Mouse (Mus musculus) hindbrain, embryonic 15.5 days (tissue): ENCODE measurements around the gene Snx30. TPM values are rescaled to one million over a fixed set of nuclear protein-coding genes. Genes with fewer than 3 reads are reported as not detected.

Experiments used
- ATAC-seq: fragments of 200-750 bp; cut with Nextera tagmentation; 2 replicates; pipeline ENCODE4 v1.8.0; 2017; ENCODE audit warnings: low read depth, moderate number of reproducible peaks, moderate TSS enrichment; ENCODE audit not compliant: low FRiP score
- H3K27ac ChIP-seq: fragments of 300-500 bp; sonication (generic); replicated peaks from 2 replicates; pipeline ENCODE4 v1.5.1; 2015; ENCODE audit warnings: mild to moderate bottlenecking, inconsistent platforms
- H3K27me3 ChIP-seq: fragments of 300-500 bp; sonication (generic); 2 replicates; pipeline ENCODE4 v1.6.1; 2015; ENCODE audit warnings: control low read depth, inconsistent platforms
- H3K36me3 ChIP-seq: fragments of 300-500 bp; sonication (generic); 2 replicates; pipeline ENCODE4 v1.6.1; 2015; ENCODE audit warnings: control low read depth, inconsistent platforms
- H3K4me1 ChIP-seq: fragments of 300-500 bp; sonication (generic); replicated peaks from 2 replicates; pipeline ENCODE4 v1.6.1; 2015; ENCODE audit warnings: control low read depth, inconsistent platforms
- H3K4me2 ChIP-seq: fragments of 300-500 bp; sonication (generic); 2 replicates; pipeline ENCODE4 v1.6.1; 2015; ENCODE audit warnings: moderate library complexity, mild to moderate bottlenecking, inconsistent platforms
- H3K4me3 ChIP-seq: fragments of 300-500 bp; sonication (generic); 2 replicates; pipeline ENCODE4 v1.5.1; 2015; ENCODE audit warnings: mild to moderate bottlenecking, inconsistent platforms
- H3K9ac ChIP-seq: fragments of 300-500 bp; sonication (generic); 2 replicates; pipeline ENCODE4 v1.6.1; 2015; ENCODE audit warnings: inconsistent platforms
- H3K9me3 ChIP-seq: fragments of 300-500 bp; sonication (generic); 2 replicates; pipeline ENCODE4 v1.6.1; 2016; ENCODE audit warnings: control low read depth, inconsistent platforms
- WGBS: fragments of 180-500 bp; shearing (Covaris S2); methylation state at CpG from one replicate; pipeline ENCODE4 v1.1.7; 2015; 5-methylcytosine and 5-hydroxymethylcytosine counted together
- polyA plus RNA-seq: library from polyadenylated mRNA; unstranded; fragments of >200 nt; fragmentation: Nextera tagmentation; extraction: Ambion mirVana; gene quantifications from 2 replicates; pipeline ENCODE4 v1.2.1, GENCODE M21; 2015

The Snx30 gene
- polyA plus RNA-seq, 1 experiment from 2014 or later, result 18.3 TPM

GRCm38 (mm10) chr4:59832810-59833209, 27.2 kb downstream of the Snx30 start:
- H3K27ac ChIP-seq, result no peak overlapping the region
- no peak for ATAC-seq
- H3K9me3 ChIP-seq, result no peaks in the 10 kb centered on the region
- H3K4me1 ChIP-seq, result no peaks in the 10 kb centered on the region
- H3K9ac ChIP-seq, result no peak overlapping the region
- 62% methylated on average over 6 of the region's 6 CpGs for WGBS
- no peak overlapping the region for H3K4me2 ChIP-seq
- no peak overlapping the region for H3K4me3 ChIP-seq
- no peaks in the 10 kb centered on the region; the same call in 1 of the 2 replicates for H3K36me3 ChIP-seq
- no peaks in the 10 kb centered on the region for H3K27me3 ChIP-seq

- Histone ChIP-seq H3K27me3 (no peaks in the 10 kb centered on the region), H3K4me1 (peaks cover 13% of the 10 kb centered on the region), H3K4me2 (no peak overlapping the region), H3K4me3 (no peak overlapping the region), H3K36me3 (no peaks in the 10 kb centered on the region; the same call in 1 of the 2 replicates), H3K9me3 (no peaks in the 10 kb centered on the region), H3K27ac (no peak overlapping the region), H3K9ac (no peak overlapping the region)
- WGBS, result 87% methylated on average over 7 of the region's 7 CpGs
- ATAC-seq, result no peak
Measured at GRCm38 (mm10) chr4:59837659-59838058, 32.0 kb downstream of the Snx30 start.

GRCm38 (mm10) chr4:59844460-59845244, 39.0 kb downstream of the Snx30 start:
- Histone ChIP-seq H3K4me2 (no peak overlapping the region), H3K36me3 (no peaks in the 10 kb centered on the region), H3K27ac (no peak overlapping the region), H3K9ac (no peak overlapping the region), H3K4me1 (peaks cover 10% of the 10 kb centered on the region), H3K9me3 (no peaks in the 10 kb centered on the region), H3K27me3 (no peaks in the 10 kb centered on the region), H3K4me3 (no peak overlapping the region)
- WGBS, result 91% methylated on average over 15 of the region's 15 CpGs
- no peak for ATAC-seq

GRCm38 (mm10) chr4:59845245-59845637, 39.6 kb downstream of the Snx30 start:
- Histone ChIP-seq H3K4me3 (no peak overlapping the region), H3K4me2 (no peak overlapping the region), H3K36me3 (no peaks in the 10 kb centered on the region), H3K4me1 (peaks cover 12% of the 10 kb centered on the region), H3K27me3 (no peaks in the 10 kb centered on the region), H3K9me3 (no peaks in the 10 kb centered on the region), H3K9ac (no peak overlapping the region), H3K27ac (no peak overlapping the region)
- no peak for ATAC-seq
- 95% methylated on average over 3 of the region's 3 CpGs for WGBS

GRCm38 (mm10) chr4:59847447-59847846, 41.8 kb downstream of the Snx30 start:
- Histone ChIP-seq H3K4me3 (no peak overlapping the region), H3K36me3 (no peaks in the 10 kb centered on the region), H3K9me3 (no peaks in the 10 kb centered on the region), H3K27me3 (no peaks in the 10 kb centered on the region), H3K4me2 (no peak overlapping the region), H3K27ac (no peak overlapping the region), H3K4me1 (peaks cover 16% of the 10 kb centered on the region), H3K9ac (no peak overlapping the region)
- no peak for ATAC-seq
- WGBS, result 86% methylated on average over 5 of the region's 5 CpGs

GRCm38 (mm10) chr4:59850181-59850580, 44.5 kb downstream of the Snx30 start:
- Histone ChIP-seq H3K36me3 (no peaks in the 10 kb centered on the region), H3K9ac (no peak overlapping the region), H3K27ac (no peak overlapping the region), H3K4me1 (peaks cover 12% of the 10 kb centered on the region), H3K27me3 (no peaks in the 10 kb centered on the region), H3K9me3 (no peaks in the 10 kb centered on the region), H3K4me2 (no peak overlapping the region), H3K4me3 (no peak overlapping the region)
- ATAC-seq, result no peak
- WGBS, result 71% methylated on average over 2 of the region's 2 CpGs

GRCm38 (mm10) chr4:59850886-59851623, 45.4 kb downstream of the Snx30 start:
- ATAC-seq, result no peak
- Histone ChIP-seq H3K27me3 (no peaks in the 10 kb centered on the region), H3K36me3 (no peaks in the 10 kb centered on the region), H3K4me2 (no peak overlapping the region), H3K4me1 (peaks cover 12% of the 10 kb centered on the region), H3K9me3 (no peaks in the 10 kb centered on the region), H3K9ac (no peak overlapping the region), H3K4me3 (no peak overlapping the region), H3K27ac (peak overlapping the region; percentile 52; the same call in 1 of the 2 replicates)
- 55% methylated on average over 5 of the region's 5 CpGs for WGBS

GRCm38 (mm10) chr4:59853155-59853554, 47.5 kb downstream of the Snx30 start:
- ATAC-seq, result no peak
- Histone ChIP-seq H3K9ac (no peak overlapping the region), H3K36me3 (peaks cover 3% of the 10 kb centered on the region; the same call in 1 of the 2 replicates), H3K27ac (no peak overlapping the region), H3K9me3 (no peaks in the 10 kb centered on the region), H3K27me3 (no peaks in the 10 kb centered on the region), H3K4me2 (no peak overlapping the region), H3K4me3 (no peak overlapping the region), H3K4me1 (peaks cover 12% of the 10 kb centered on the region)
- 94% methylated on average over 7 of the region's 7 CpGs for WGBS

GRCm38 (mm10) chr4:59859693-59860425, 54.2 kb downstream of the Snx30 start:
- Histone ChIP-seq H3K27me3 (no peaks in the 10 kb centered on the region), H3K9ac (no peak overlapping the region), H3K27ac (peak overlapping the region; percentile 34), H3K36me3 (peaks cover 3% of the 10 kb centered on the region; the same call in 1 of the 2 replicates), H3K9me3 (no peaks in the 10 kb centered on the region), H3K4me2 (no peak overlapping the region), H3K4me1 (peaks cover 20% of the 10 kb centered on the region), H3K4me3 (no peak overlapping the region)
- no peak; the same call in none of the 2 replicates for ATAC-seq
- 62% methylated on average over 16 of the region's 16 CpGs for WGBS

GRCm38 (mm10) chr4:59860431-59860830, 54.8 kb downstream of the Snx30 start:
- Histone ChIP-seq H3K27me3 (no peaks in the 10 kb centered on the region), H3K36me3 (peaks cover 3% of the 10 kb centered on the region; the same call in 1 of the 2 replicates), H3K9ac (no peak overlapping the region), H3K4me1 (peaks cover 20% of the 10 kb centered on the region), H3K27ac (peak overlapping the region; percentile 34; the same call in 1 of the 2 replicates), H3K9me3 (no peaks in the 10 kb centered on the region), H3K4me3 (no peak overlapping the region), H3K4me2 (no peak overlapping the region)
- 61% methylated on average over 2 of the region's 2 CpGs for WGBS
- ATAC-seq, result no peak; the same call in 1 of the 2 replicates

- no peak overlapping the region for H3K9ac ChIP-seq
- no peak for ATAC-seq
Measured at GRCm38 (mm10) chr4:59861871-59862270, 56.2 kb downstream of the Snx30 start.

More at GRCm38 (mm10) chr4:59861871-59862270, 56.2 kb downstream of the Snx30 start:
- Histone ChIP-seq H3K4me1 (peaks cover 20% of the 10 kb centered on the region), H3K27me3 (no peaks in the 10 kb centered on the region), H3K4me3 (no peak overlapping the region), H3K36me3 (peaks cover 3% of the 10 kb centered on the region; the same call in 1 of the 2 replicates), H3K9me3 (no peaks in the 10 kb centered on the region), H3K4me2 (no peak overlapping the region), H3K27ac (no peak overlapping the region)
- 57% methylated on average over 4 of the region's 4 CpGs for WGBS
